Mouse (Mus musculus) kidney, adult 2 months (tissue): ENCODE results near the gene Micu2.

ENCODE experiments used
- CTCF ChIP-seq: fragments of 200-500 bp; conservative IDR thresholded peaks from 2 replicates; pipeline ENCODE4 v1.5.1; 2011; ENCODE audit warnings: low read depth, mild to moderate bottlenecking, control low read depth, low read length, moderate library complexity, mixed read lengths; ENCODE audit not compliant: insufficient read depth, insufficient read length
- POLR2A ChIP-seq: fragments of 200-500 bp; IDR thresholded peaks from one replicate; pipeline ENCODE4 v1.6.1; 2011; ENCODE audit warnings: low read depth, low read length, control low read depth

- TF ChIP-seq CTCF = no peak
- TF ChIP-seq POLR2A = no peak
These were observed 18.9 kb downstream of the Micu2 start for GRCm38 (mm10) chr14:57980179-57980578.
